Mouse (Mus musculus): Measurements from ENCODE around the gene Lrr1. TPM values are rescaled to one million over a fixed set of nuclear protein-coding genes. Genes with fewer than 3 reads are reported as not detected.

Lrr1 gene
- polyA plus RNA-seq, 1 experiment = 0.15 TPM

GRCm38 (mm10) chr12:69184342-69185295, 16.0 kb downstream of the Lrr1 start:
- no peak for DNase-seq
- WGBS = under 1% methylated on average over 86 of the region's 86 CpGs
- H3K27ac ChIP-seq (ENCODE audit: insufficient read depth, low read length) = peak overlapping the region; percentile 88

DNA sequence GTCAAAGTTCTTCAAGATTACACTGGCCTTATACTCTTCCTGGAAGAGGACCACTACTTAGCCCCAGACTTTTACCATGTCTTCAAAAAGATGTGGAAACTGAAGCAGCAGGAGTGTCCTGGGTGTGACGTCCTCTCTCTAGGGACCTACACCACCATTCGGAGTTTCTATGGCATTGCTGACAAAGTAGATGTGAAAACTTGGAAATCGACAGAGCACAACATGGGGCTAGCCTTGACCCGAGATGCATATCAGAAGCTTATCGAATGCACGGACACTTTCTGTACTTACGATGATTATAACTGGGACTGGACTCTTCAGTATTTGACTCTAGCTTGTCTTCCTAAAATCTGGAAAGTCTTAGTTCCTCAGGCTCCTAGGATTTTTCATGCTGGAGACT, 16.8 kb downstream of the Lrr1 start:
- H3K27ac ChIP-seq (ENCODE audit: insufficient read depth, low read length) = no peak overlapping the region
- H3K27me3 ChIP-seq (ENCODE audit: control insufficient read depth, insufficient read depth, low read length) = no peaks in the 10 kb centered on the region
- DNase-seq = no peak
- H3K4me3 ChIP-seq (replicated peaks; ENCODE audit: insufficient read depth, low read depth, low read length) = peak overlapping the region; percentile 81
- H3K4me1 ChIP-seq (ENCODE audit: control insufficient read depth, insufficient read depth, low read length) = peaks cover 6% of the 10 kb centered on the region; the same call in 1 of the 2 replicates
- TF ChIP-seq CTCF (IDR thresholded peaks at IDR 0.05; ENCODE audit: borderline replicate concordance, insufficient read depth, low read depth, low read length) (no peak), POLR2A (IDR thresholded peaks at IDR 0.05; ENCODE audit: borderline replicate concordance, insufficient read depth, low read length) (no peak)
- 44% methylated on average over 7 of the region's 7 CpGs for WGBS

More at GRCm38 (mm10) chr12:69184342-69185295, 16.0 kb downstream of the Lrr1 start:
- peaks cover 6% of the 10 kb centered on the region; the same call in 1 of the 2 replicates for H3K4me1 ChIP-seq (ENCODE audit: control insufficient read depth, insufficient read depth, low read length)
- H3K27me3 ChIP-seq (ENCODE audit: control insufficient read depth, insufficient read depth, low read length) = no peaks in the 10 kb centered on the region
- H3K4me3 ChIP-seq (replicated peaks; ENCODE audit: insufficient read depth, low read depth, low read length) = peak overlapping the region; percentile 81
- TF ChIP-seq CTCF (IDR thresholded peaks at IDR 0.05; ENCODE audit: borderline replicate concordance, insufficient read depth, low read depth, low read length) = no peak
- no peak for TF ChIP-seq POLR2A (IDR thresholded peaks at IDR 0.05; ENCODE audit: borderline replicate concordance, insufficient read depth, low read length)

DNA sequence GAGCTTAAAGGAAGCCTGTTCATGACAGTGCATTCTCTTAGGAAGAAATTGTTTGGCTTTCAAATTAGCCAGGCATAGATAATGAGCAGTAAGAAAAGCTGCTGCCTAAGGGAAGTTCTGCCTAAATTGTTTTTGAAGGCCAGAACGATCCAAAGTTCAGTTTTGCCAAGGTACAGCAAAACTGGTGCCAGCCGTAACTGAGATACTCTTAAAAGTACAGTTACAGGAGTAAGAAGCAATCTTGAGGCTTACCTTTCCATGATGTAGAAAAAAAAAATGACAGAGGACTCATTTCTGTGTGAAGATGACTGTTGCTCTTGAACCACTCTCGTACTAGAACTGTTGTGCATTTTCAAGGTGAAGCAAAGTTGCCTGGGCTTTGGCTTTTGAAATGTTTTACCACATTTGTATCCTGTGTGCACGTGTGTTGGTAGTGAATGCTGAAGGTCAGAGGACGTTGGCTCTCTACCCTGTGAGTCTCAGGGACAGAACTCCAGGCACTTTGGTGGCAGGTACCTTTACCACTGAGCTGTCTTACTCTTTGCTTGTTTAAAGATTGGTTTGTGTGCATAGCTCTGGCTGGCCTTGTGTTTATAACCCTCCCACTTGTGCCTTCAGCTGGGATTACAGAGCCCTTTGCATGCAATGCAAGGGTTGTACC, 18.3 kb downstream of the Lrr1 start:
- H3K4me3 ChIP-seq (replicated peaks; ENCODE audit: insufficient read depth, low read depth, low read length) = no peak overlapping the region
- WGBS = 54% methylated on average over 5 of the region's 5 CpGs
- TF ChIP-seq CTCF (IDR thresholded peaks at IDR 0.05; ENCODE audit: borderline replicate concordance, insufficient read depth, low read depth, low read length) = no peak
- TF ChIP-seq POLR2A (IDR thresholded peaks at IDR 0.05; ENCODE audit: borderline replicate concordance, insufficient read depth, low read length) = no peak
- H3K27me3 ChIP-seq (ENCODE audit: control insufficient read depth, insufficient read depth, low read length) = no peaks in the 10 kb centered on the region
- no peak overlapping the region for H3K27ac ChIP-seq (ENCODE audit: insufficient read depth, low read length)
- no peak for DNase-seq
- peaks cover 6% of the 10 kb centered on the region; the same call in 1 of the 2 replicates for H3K4me1 ChIP-seq (ENCODE audit: control insufficient read depth, insufficient read depth, low read length)

- Histone ChIP-seq H3K4me3 (replicated peaks; ENCODE audit: insufficient read depth, low read depth, low read length) (no peak overlapping the region), H3K27ac (ENCODE audit: insufficient read depth, low read length) (no peak overlapping the region), H3K4me1 (ENCODE audit: control insufficient read depth, insufficient read depth, low read length) (peaks cover 5% of the 10 kb centered on the region; the same call in 1 of the 2 replicates), H3K27me3 (ENCODE audit: control insufficient read depth, insufficient read depth, low read length) (no peaks in the 10 kb centered on the region)
- WGBS = 94% methylated on average over 9 of the region's 9 CpGs
- DNase-seq = no peak
- TF ChIP-seq CTCF (IDR thresholded peaks at IDR 0.05; ENCODE audit: borderline replicate concordance, insufficient read depth, low read depth, low read length) (no peak), POLR2A (IDR thresholded peaks at IDR 0.05; ENCODE audit: borderline replicate concordance, insufficient read depth, low read length) (no peak)
These were observed 21.5 kb downstream of the Lrr1 start for GRCm38 (mm10) chr12:69190074-69190473.

- Histone ChIP-seq H3K27me3 (ENCODE audit: control insufficient read depth, insufficient read depth, low read length) (no peaks in the 10 kb centered on the region), H3K27ac (ENCODE audit: insufficient read depth, low read length) (no peak overlapping the region), H3K4me3 (replicated peaks; ENCODE audit: insufficient read depth, low read depth, low read length) (no peak overlapping the region), H3K4me1 (ENCODE audit: control insufficient read depth, insufficient read depth, low read length) (peaks cover under 1% of the 10 kb centered on the region; the same call in 1 of the 2 replicates)
- TF ChIP-seq POLR2A (IDR thresholded peaks at IDR 0.05; ENCODE audit: borderline replicate concordance, insufficient read depth, low read length) = no peak
- TF ChIP-seq CTCF (IDR thresholded peaks at IDR 0.05; ENCODE audit: borderline replicate concordance, insufficient read depth, low read depth, low read length) = no peak
- DNase-seq = no peak
- 19% methylated on average over 1 of the region's 1 CpGs for WGBS
These were observed 21.9 kb downstream of the Lrr1 start for GRCm38 (mm10) chr12:69190522-69190921.

- TF ChIP-seq POLR2A (IDR thresholded peaks at IDR 0.05; ENCODE audit: borderline replicate concordance, insufficient read depth, low read length) (no peak), CTCF (IDR thresholded peaks at IDR 0.05; ENCODE audit: borderline replicate concordance, insufficient read depth, low read depth, low read length) (no peak)
- Histone ChIP-seq H3K4me1 (ENCODE audit: control insufficient read depth, insufficient read depth, low read length) (no peaks in the 10 kb centered on the region; the same call in 1 of the 2 replicates), H3K27ac (ENCODE audit: insufficient read depth, low read length) (no peak overlapping the region), H3K4me3 (replicated peaks; ENCODE audit: insufficient read depth, low read depth, low read length) (no peak overlapping the region), H3K27me3 (ENCODE audit: control insufficient read depth, insufficient read depth, low read length) (no peaks in the 10 kb centered on the region)
- 96% methylated on average over 5 of the region's 5 CpGs for WGBS
- no peak for DNase-seq
These were observed 22.8 kb downstream of the Lrr1 start for GRCm38 (mm10) chr12:69191396-69191795.

DNA sequence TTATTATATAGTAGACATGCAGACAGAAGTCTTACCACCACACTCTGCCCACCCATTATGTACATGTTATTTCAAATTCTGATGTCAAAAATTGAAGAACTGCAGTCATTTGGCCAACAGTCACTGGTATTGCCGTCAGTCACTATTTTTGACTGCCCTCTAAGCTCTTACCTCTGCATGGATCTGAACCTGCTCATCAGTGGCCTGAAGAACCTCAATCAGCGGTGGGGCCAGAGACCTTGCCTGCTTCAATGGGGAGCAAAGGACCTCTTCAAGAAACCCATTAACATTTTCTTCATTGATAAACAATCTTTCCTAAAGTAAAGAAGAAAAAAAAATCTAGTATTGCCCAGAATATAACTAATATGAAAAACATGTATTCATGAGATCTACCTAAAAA, 24.0 kb downstream of the Lrr1 start:
- WGBS = 95% methylated on average over 2 of the region's 2 CpGs
- no peak for DNase-seq
- H3K4me3 ChIP-seq (replicated peaks; ENCODE audit: insufficient read depth, low read depth, low read length) = no peak overlapping the region

More for the DNA sequence above, 24.0 kb downstream of the Lrr1 start:
- H3K27me3 ChIP-seq (ENCODE audit: control insufficient read depth, insufficient read depth, low read length) = no peaks in the 10 kb centered on the region
- H3K4me1 ChIP-seq (ENCODE audit: control insufficient read depth, insufficient read depth, low read length) = no peaks in the 10 kb centered on the region
- no peak for TF ChIP-seq CTCF (IDR thresholded peaks at IDR 0.05; ENCODE audit: borderline replicate concordance, insufficient read depth, low read depth, low read length)
- no peak for TF ChIP-seq POLR2A (IDR thresholded peaks at IDR 0.05; ENCODE audit: borderline replicate concordance, insufficient read depth, low read length)
- no peak overlapping the region for H3K27ac ChIP-seq (ENCODE audit: insufficient read depth, low read length)
